Mouse (Mus musculus) hindbrain, embryonic 15.5 days (tissue): ENCODE data around the gene Ugt1a2. TPM values are rescaled to one million over a fixed set of nuclear protein-coding genes. Genes with fewer than 3 reads are reported as not detected.

Source experiments
- ATAC-seq: fragments of 200-750 bp; cut with Nextera tagmentation; 2 replicates; pipeline ENCODE4 v1.8.0; 2017; ENCODE audit warnings: low read depth, moderate number of reproducible peaks, moderate TSS enrichment; ENCODE audit not compliant: low FRiP score
- H3K27ac ChIP-seq: fragments of 300-500 bp; sonication (generic); replicated peaks from 2 replicates; pipeline ENCODE4 v1.5.1; 2015; ENCODE audit warnings: mild to moderate bottlenecking, inconsistent platforms
- H3K27me3 ChIP-seq: fragments of 300-500 bp; sonication (generic); 2 replicates; pipeline ENCODE4 v1.6.1; 2015; ENCODE audit warnings: control low read depth, inconsistent platforms
- H3K36me3 ChIP-seq: fragments of 300-500 bp; sonication (generic); 2 replicates; pipeline ENCODE4 v1.6.1; 2015; ENCODE audit warnings: control low read depth, inconsistent platforms
- H3K4me1 ChIP-seq: fragments of 300-500 bp; sonication (generic); replicated peaks from 2 replicates; pipeline ENCODE4 v1.6.1; 2015; ENCODE audit warnings: control low read depth, inconsistent platforms
- H3K4me2 ChIP-seq: fragments of 300-500 bp; sonication (generic); 2 replicates; pipeline ENCODE4 v1.6.1; 2015; ENCODE audit warnings: moderate library complexity, mild to moderate bottlenecking, inconsistent platforms
- H3K4me3 ChIP-seq: fragments of 300-500 bp; sonication (generic); 2 replicates; pipeline ENCODE4 v1.5.1; 2015; ENCODE audit warnings: mild to moderate bottlenecking, inconsistent platforms
- H3K9ac ChIP-seq: fragments of 300-500 bp; sonication (generic); 2 replicates; pipeline ENCODE4 v1.6.1; 2015; ENCODE audit warnings: inconsistent platforms
- H3K9me3 ChIP-seq: fragments of 300-500 bp; sonication (generic); 2 replicates; pipeline ENCODE4 v1.6.1; 2016; ENCODE audit warnings: control low read depth, inconsistent platforms
- WGBS: fragments of 180-500 bp; shearing (Covaris S2); methylation state at CpG from one replicate; pipeline ENCODE4 v1.1.7; 2015; 5-methylcytosine and 5-hydroxymethylcytosine counted together
- polyA plus RNA-seq: library from polyadenylated mRNA; unstranded; fragments of >200 nt; fragmentation: Nextera tagmentation; extraction: Ambion mirVana; gene quantifications from 2 replicates; pipeline ENCODE4 v1.2.1, GENCODE M21; 2015

The Ugt1a2 gene
- polyA plus RNA-seq, 1 experiment from 2014 or later: not detected

GRCm38 (mm10) chr1:88240072-88240471, 39.7 kb downstream of the Ugt1a2 start:
- Histone ChIP-seq H3K4me2 (no peak overlapping the region), H3K9ac (no peak overlapping the region), H3K36me3 (no peaks in the 10 kb centered on the region), H3K27ac (no peak overlapping the region), H3K27me3 (no peaks in the 10 kb centered on the region), H3K4me1 (no peaks in the 10 kb centered on the region), H3K9me3 (peaks cover 87% of the 10 kb centered on the region), H3K4me3 (no peak overlapping the region)
- no peak for ATAC-seq
- 76% methylated on average over 5 of the region's 5 CpGs for WGBS

- WGBS: 73% methylated on average over 4 of the region's 4 CpGs
Observed at GRCm38 (mm10) chr1:88240579-88240978, 40.2 kb downstream of the Ugt1a2 start.

GRCm38 (mm10) chr1:88243861-88244260, 43.5 kb downstream of the Ugt1a2 start:
- 68% methylated on average over 5 of the region's 5 CpGs for WGBS
- Histone ChIP-seq H3K36me3 (no peaks in the 10 kb centered on the region), H3K4me2 (no peak overlapping the region), H3K4me3 (no peak overlapping the region), H3K9ac (no peak overlapping the region), H3K4me1 (no peaks in the 10 kb centered on the region), H3K27me3 (no peaks in the 10 kb centered on the region), H3K9me3 (peaks cover 83% of the 10 kb centered on the region), H3K27ac (no peak overlapping the region)
- no peak for ATAC-seq

More at GRCm38 (mm10) chr1:88240579-88240978, 40.2 kb downstream of the Ugt1a2 start:
- Histone ChIP-seq H3K9ac (no peak overlapping the region), H3K27ac (no peak overlapping the region), H3K27me3 (no peaks in the 10 kb centered on the region), H3K4me1 (no peaks in the 10 kb centered on the region), H3K4me2 (no peak overlapping the region), H3K4me3 (no peak overlapping the region), H3K36me3 (no peaks in the 10 kb centered on the region), H3K9me3 (peaks cover 87% of the 10 kb centered on the region)
- ATAC-seq: no peak; the same call in 1 of the 2 replicates

GRCm38 (mm10) chr1:88245881-88246280, 45.5 kb downstream of the Ugt1a2 start:
- H3K27ac ChIP-seq: no peak overlapping the region
- H3K9me3 ChIP-seq: peaks cover 83% of the 10 kb centered on the region
- no peaks in the 10 kb centered on the region for H3K27me3 ChIP-seq
- ATAC-seq: no peak
- no peaks in the 10 kb centered on the region for H3K36me3 ChIP-seq
- 78% methylated on average over 6 of the region's 6 CpGs for WGBS
- H3K4me1 ChIP-seq: no peaks in the 10 kb centered on the region
- no peak overlapping the region for H3K9ac ChIP-seq
- H3K4me3 ChIP-seq: no peak overlapping the region
- H3K4me2 ChIP-seq: no peak overlapping the region

GRCm38 (mm10) chr1:88246386-88246785, 46.0 kb downstream of the Ugt1a2 start:
- Histone ChIP-seq H3K4me3 (no peak overlapping the region), H3K27ac (no peak overlapping the region), H3K27me3 (no peaks in the 10 kb centered on the region), H3K4me1 (no peaks in the 10 kb centered on the region), H3K9ac (no peak overlapping the region), H3K9me3 (peaks cover 86% of the 10 kb centered on the region), H3K4me2 (no peak overlapping the region), H3K36me3 (no peaks in the 10 kb centered on the region)
- WGBS: 45% methylated on average over 6 of the region's 6 CpGs
- no peak for ATAC-seq

GRCm38 (mm10) chr1:88247660-88248059, 47.3 kb downstream of the Ugt1a2 start:
- no peak overlapping the region for H3K4me3 ChIP-seq
- H3K4me2 ChIP-seq: no peak overlapping the region
- H3K4me1 ChIP-seq: no peaks in the 10 kb centered on the region
- ATAC-seq: no peak
- no peaks in the 10 kb centered on the region for H3K36me3 ChIP-seq
- no peaks in the 10 kb centered on the region for H3K27me3 ChIP-seq
- no peak overlapping the region for H3K9ac ChIP-seq
- H3K9me3 ChIP-seq: peaks cover 80% of the 10 kb centered on the region
- 55% methylated on average over 2 of the region's 2 CpGs for WGBS
- H3K27ac ChIP-seq: no peak overlapping the region

- no peak for ATAC-seq
- no peak overlapping the region for H3K9ac ChIP-seq
- no peak overlapping the region for H3K4me2 ChIP-seq
- no peaks in the 10 kb centered on the region for H3K4me1 ChIP-seq
- 73% methylated on average over 4 of the region's 4 CpGs for WGBS
- H3K4me3 ChIP-seq: no peak overlapping the region
- no peaks in the 10 kb centered on the region for H3K36me3 ChIP-seq
- H3K27ac ChIP-seq: no peak overlapping the region
- peaks cover 78% of the 10 kb centered on the region for H3K9me3 ChIP-seq
- H3K27me3 ChIP-seq: no peaks in the 10 kb centered on the region
Observed at GRCm38 (mm10) chr1:88248658-88249057, 48.3 kb downstream of the Ugt1a2 start.

- no peaks in the 10 kb centered on the region for H3K36me3 ChIP-seq
- no peaks in the 10 kb centered on the region for H3K27me3 ChIP-seq
- H3K4me1 ChIP-seq: no peaks in the 10 kb centered on the region
- no peak overlapping the region for H3K4me3 ChIP-seq
- H3K9ac ChIP-seq: no peak overlapping the region
- no peak overlapping the region for H3K27ac ChIP-seq
- ATAC-seq: no peak
- WGBS: 81% methylated on average over 7 of the region's 7 CpGs
- peaks cover 78% of the 10 kb centered on the region for H3K9me3 ChIP-seq
- no peak overlapping the region for H3K4me2 ChIP-seq
Observed at GRCm38 (mm10) chr1:88249596-88249995, 49.2 kb downstream of the Ugt1a2 start.

- H3K4me3 ChIP-seq: no peak overlapping the region
- WGBS: 84% methylated on average over 5 of the region's 5 CpGs
Observed at GRCm38 (mm10) chr1:88250023-88250422, 49.6 kb downstream of the Ugt1a2 start.

GRCm38 (mm10) chr1:88253106-88253505, 52.7 kb downstream of the Ugt1a2 start:
- H3K27ac ChIP-seq: no peak overlapping the region
- H3K36me3 ChIP-seq: no peaks in the 10 kb centered on the region
- H3K4me1 ChIP-seq: no peaks in the 10 kb centered on the region
- ATAC-seq: no peak
- H3K4me3 ChIP-seq: no peak overlapping the region
- 77% methylated on average over 8 of the region's 8 CpGs for WGBS
- no peak overlapping the region for H3K4me2 ChIP-seq
- no peak overlapping the region for H3K9ac ChIP-seq
- no peaks in the 10 kb centered on the region for H3K27me3 ChIP-seq
- H3K9me3 ChIP-seq: peaks cover 72% of the 10 kb centered on the region

More at GRCm38 (mm10) chr1:88250023-88250422, 49.6 kb downstream of the Ugt1a2 start:
- Histone ChIP-seq H3K9me3 (peaks cover 78% of the 10 kb centered on the region), H3K27me3 (no peaks in the 10 kb centered on the region), H3K4me1 (no peaks in the 10 kb centered on the region), H3K36me3 (no peaks in the 10 kb centered on the region), H3K9ac (no peak overlapping the region), H3K4me2 (no peak overlapping the region), H3K27ac (no peak overlapping the region)
- ATAC-seq: no peak

- WGBS: 77% methylated on average over 6 of the region's 6 CpGs
- peaks cover 68% of the 10 kb centered on the region for H3K9me3 ChIP-seq
- H3K27ac ChIP-seq: no peak overlapping the region
- no peaks in the 10 kb centered on the region for H3K36me3 ChIP-seq
- no peaks in the 10 kb centered on the region for H3K27me3 ChIP-seq
- no peaks in the 10 kb centered on the region for H3K4me1 ChIP-seq
- H3K4me2 ChIP-seq: no peak overlapping the region
- H3K4me3 ChIP-seq: no peak overlapping the region
- ATAC-seq: no peak
- no peak overlapping the region for H3K9ac ChIP-seq
Observed at GRCm38 (mm10) chr1:88253540-88253939, 53.1 kb downstream of the Ugt1a2 start.

GRCm38 (mm10) chr1:88254793-88255465, 54.5 kb downstream of the Ugt1a2 start:
- no peak overlapping the region for H3K4me2 ChIP-seq
- H3K9ac ChIP-seq: no peak overlapping the region
- H3K36me3 ChIP-seq: no peaks in the 10 kb centered on the region
- no peak overlapping the region for H3K27ac ChIP-seq
- 88% methylated on average over 12 of the region's 12 CpGs for WGBS
- no peaks in the 10 kb centered on the region for H3K4me1 ChIP-seq
- no peak overlapping the region for H3K4me3 ChIP-seq
- H3K9me3 ChIP-seq: peaks cover 54% of the 10 kb centered on the region
- no peak for ATAC-seq
- no peaks in the 10 kb centered on the region for H3K27me3 ChIP-seq

- Histone ChIP-seq H3K27me3 (no peaks in the 10 kb centered on the region), H3K4me3 (no peak overlapping the region), H3K9ac (no peak overlapping the region), H3K36me3 (no peaks in the 10 kb centered on the region), H3K4me1 (no peaks in the 10 kb centered on the region), H3K4me2 (no peak overlapping the region), H3K9me3 (peaks cover 48% of the 10 kb centered on the region), H3K27ac (no peak overlapping the region)
- WGBS: 61% methylated on average over 2 of the region's 2 CpGs
- ATAC-seq: no peak
Observed at GRCm38 (mm10) chr1:88255466-88255857, 55.1 kb downstream of the Ugt1a2 start.
